Mouse (Mus musculus) lung, embryonic 16.5 days (tissue): Measurements from ENCODE around the gene 9530068E07Rik. TPM values are rescaled to one million over a fixed set of nuclear protein-coding genes. Genes with fewer than 3 reads are reported as not detected.

ENCODE experiments used
- ATAC-seq: fragments of 200-750 bp; cut with Nextera tagmentation; 2 replicates; pipeline ENCODE4 v1.8.0; 2017; ENCODE audit warnings: low read depth, mild to moderate bottlenecking, moderate library complexity
- H3K27ac ChIP-seq: fragments of 300-500 bp; sonication (generic); 2 replicates; pipeline ENCODE4 v1.5.1; 2014; ENCODE audit warnings: mild to moderate bottlenecking, control low read depth, low read length
- H3K27me3 ChIP-seq: fragments of 300-500 bp; sonication (generic); 2 replicates; pipeline ENCODE4 v1.6.1; 2014; ENCODE audit warnings: low read depth, low read length, mixed read lengths; ENCODE audit not compliant: control insufficient read depth, insufficient read depth
- H3K36me3 ChIP-seq: fragments of 300-500 bp; sonication (generic); 2 replicates; pipeline ENCODE4 v1.6.1; 2014; ENCODE audit warnings: low read length; ENCODE audit not compliant: control insufficient read depth, insufficient read depth
- H3K4me1 ChIP-seq: fragments of 300-500 bp; sonication (generic); replicated peaks from 2 replicates; pipeline ENCODE4 v1.6.1; 2014; ENCODE audit warnings: low read length, mixed read lengths; ENCODE audit not compliant: control insufficient read depth, insufficient read depth
- H3K4me2 ChIP-seq: fragments of 300-500 bp; sonication (generic); 2 replicates; pipeline ENCODE4 v1.6.1; 2014; ENCODE audit warnings: low read depth, low read length, control low read depth
- H3K4me3 ChIP-seq: fragments of 300-500 bp; sonication (generic); 2 replicates; pipeline ENCODE4 v1.5.1; 2014; ENCODE audit warnings: mild to moderate bottlenecking, low read length, control low read depth
- H3K9ac ChIP-seq: fragments of 300-500 bp; sonication (generic); 2 replicates; pipeline ENCODE4 v1.6.1; 2014; ENCODE audit warnings: low read length, control low read depth
- H3K9me3 ChIP-seq: fragments of 300-500 bp; sonication (generic); 2 replicates; pipeline ENCODE4 v1.6.1; 2016; ENCODE audit warnings: low read length; ENCODE audit not compliant: control insufficient read depth
- WGBS: fragments of 180-500 bp; shearing (Covaris S2); extraction: QIAGEN DNeasy Blood & Tissue Kit; methylation state at CpG from one replicate; pipeline ENCODE4 v1.1.7; 2014; 5-methylcytosine and 5-hydroxymethylcytosine counted together
- polyA plus RNA-seq: library from polyadenylated mRNA; unstranded; fragments of >200 nt; fragmentation: Nextera tagmentation; extraction: Ambion mirVana; gene quantifications from 2 replicates; pipeline ENCODE4 v1.2.1, GENCODE M21; 2015

The 9530068E07Rik gene
- polyA plus RNA-seq, 1 experiment from 2014 or later = 238 TPM

DNA sequence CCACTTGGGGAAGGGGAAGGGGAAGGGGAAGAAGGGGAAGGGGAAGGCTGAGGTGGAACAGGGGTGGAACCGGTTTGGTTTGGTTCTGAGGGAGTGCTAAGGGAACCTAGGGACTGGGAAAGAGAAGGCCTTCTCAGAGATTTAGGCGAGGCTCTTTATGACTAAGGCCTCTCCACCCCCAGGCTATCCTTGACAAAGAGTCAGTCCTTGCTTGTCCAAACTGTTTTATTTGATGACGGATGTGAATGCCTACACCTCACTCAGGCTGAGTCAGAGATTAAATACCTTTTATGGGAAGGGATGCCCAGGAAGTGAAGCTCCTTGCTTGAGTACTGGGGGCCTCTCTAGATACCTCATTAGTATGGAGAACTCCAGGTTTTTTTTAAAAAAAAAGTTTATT is 52.8 kb downstream of the 9530068E07Rik start:
- 53% methylated on average over 3 of the region's 3 CpGs for WGBS
- ATAC-seq = no peak
- H3K4me1 ChIP-seq = peaks cover 4% of the 10 kb centered on the region; the same call in 1 of the 2 replicates
- no peak overlapping the region for H3K9ac ChIP-seq
- H3K27ac ChIP-seq = no peak overlapping the region
- H3K36me3 ChIP-seq = no peaks in the 10 kb centered on the region
- H3K4me3 ChIP-seq = no peak overlapping the region
- H3K27me3 ChIP-seq = no peaks in the 10 kb centered on the region
- no peaks in the 10 kb centered on the region for H3K9me3 ChIP-seq
- no peak overlapping the region for H3K4me2 ChIP-seq

DNA sequence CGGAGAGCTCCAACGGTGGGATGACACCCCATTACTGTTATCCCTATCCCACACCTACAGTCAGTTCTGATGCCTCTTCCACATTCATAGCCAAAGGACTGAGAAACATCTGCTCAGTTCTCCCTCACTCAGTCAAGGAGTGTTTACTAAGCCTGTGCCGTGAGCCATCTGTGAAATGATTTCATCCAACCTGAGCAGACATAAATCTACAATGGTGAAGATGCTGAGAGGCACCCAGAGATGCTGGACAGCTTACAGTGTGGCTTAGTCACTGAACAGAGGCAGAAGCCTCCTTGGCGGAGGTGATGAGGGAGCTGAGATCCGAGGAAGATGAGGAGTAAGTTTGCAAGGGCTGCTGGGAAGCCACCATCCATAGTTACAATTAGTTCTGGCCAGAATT is 62.1 kb downstream of the 9530068E07Rik start:
- no peaks in the 10 kb centered on the region for H3K27me3 ChIP-seq
- 78% methylated on average over 5 of the region's 5 CpGs for WGBS
- no peak overlapping the region for H3K27ac ChIP-seq

More for the DNA sequence above, 62.1 kb downstream of the 9530068E07Rik start:
- ATAC-seq = no peak
- H3K9ac ChIP-seq = no peak overlapping the region
- no peak overlapping the region for H3K4me3 ChIP-seq
- no peak overlapping the region for H3K4me2 ChIP-seq
- H3K36me3 ChIP-seq = no peaks in the 10 kb centered on the region
- H3K4me1 ChIP-seq = no peaks in the 10 kb centered on the region
- no peaks in the 10 kb centered on the region for H3K9me3 ChIP-seq

Other genes starting within 250 kb of the 9530068E07Rik start
- gene Olfr1371, start 182.4 kb upstream of the 9530068E07Rik start, polyA plus RNA-seq = not detected in 2 replicates
- gene Skp1a, start 164.4 kb upstream of the 9530068E07Rik start, polyA plus RNA-seq = 812 and 833 TPM in 2 replicates
- gene Tcf7, start 113.4 kb upstream of the 9530068E07Rik start, polyA plus RNA-seq = 16.4 and 19.9 TPM in 2 replicates
- gene Vdac1, start 35.6 kb upstream of the 9530068E07Rik start, polyA plus RNA-seq = 255 and 264 TPM in 2 replicates